Mouse (Mus musculus) heart, postnatal 25 days (tissue): ENCODE results near the gene Nr1d1. TPM values are rescaled to one million over a fixed set of nuclear protein-coding genes. Genes with fewer than 3 reads are reported as not detected.

Experiments used
- DNase-seq: peaks from one replicate; pipeline ENCODE4 v3.0.0; 2022; ENCODE audit warnings: low spot score
- intact Hi-C: fragments of 180-260 bp; cut with DNase I; formaldehyde crosslinking; loops from one replicate; pipeline ENCODE4 v1.15.1; 2025
- total RNA-seq, 2 experiments: library from RNA; stranded (reverse); gene quantifications; 2 replicates each; pipeline ENCODE4 v1.2.3; 2021

Gene Nr1d1
- total RNA-seq, 2 experiments from 2014 or later = 61.2 to 129 TPM

- no peak for DNase-seq
- intact Hi-C loops = no loop called here
Observed at GRCm38 (mm10) chr11:98761939-98762338, 13.2 kb downstream of the Nr1d1 start.

- no peak for DNase-seq
- intact Hi-C loops = loop anchor here (2.0 kb wide), 1 partner anchor 44 kb away; no protein-coding TSS in a partner anchor
Observed at GRCm38 (mm10) chr11:98756711-98757110, 18.4 kb downstream of the Nr1d1 start.

GRCm38 (mm10) chr11:98755726-98756380 lies 19.3 kb downstream of the Nr1d1 start:
- DNase-seq = no peak
- intact Hi-C loops = loop anchor here (2.0 kb wide), 1 partner anchor 43 kb away; no protein-coding TSS in a partner anchor

- DNase-seq = no peak
- intact Hi-C loops = no loop called here
Observed at GRCm38 (mm10) chr11:98754621-98755181, 20.4 kb downstream of the Nr1d1 start.

- intact Hi-C loops = no loop called here
- no peak for DNase-seq
Observed at GRCm38 (mm10) chr11:98754151-98754620, 20.9 kb downstream of the Nr1d1 start.

GRCm38 (mm10) chr11:98753264-98753663 lies 21.9 kb downstream of the Nr1d1 start:
- intact Hi-C loops = no loop called here
- no peak for DNase-seq

- intact Hi-C loops = no loop called here
Observed at GRCm38 (mm10) chr11:98752562-98753140, 22.5 kb downstream of the Nr1d1 start.

GRCm38 (mm10) chr11:98751221-98751782 lies 23.8 kb downstream of the Nr1d1 start:
- no peak for DNase-seq
- intact Hi-C loops = no loop called here

More at GRCm38 (mm10) chr11:98752562-98753140, 22.5 kb downstream of the Nr1d1 start:
- DNase-seq = no peak

- no peak for DNase-seq
- intact Hi-C loops = no loop called here
Observed at GRCm38 (mm10) chr11:98750351-98751201, 24.6 kb downstream of the Nr1d1 start.

GRCm38 (mm10) chr11:98749716-98750115 lies 25.4 kb downstream of the Nr1d1 start:
- intact Hi-C loops = no loop called here
- DNase-seq = no peak

- intact Hi-C loops = no loop called here
- DNase-seq = no peak
Observed at GRCm38 (mm10) chr11:98748506-98749416, 26.4 kb downstream of the Nr1d1 start.

GRCm38 (mm10) chr11:98747804-98748505 lies 27.2 kb downstream of the Nr1d1 start:
- no peak for DNase-seq
- intact Hi-C loops = no loop called here

- DNase-seq = peak; percentile 80
- intact Hi-C loops = no loop called here
Observed at GRCm38 (mm10) chr11:98746855-98747693, 28.1 kb downstream of the Nr1d1 start.

- DNase-seq = no peak
- intact Hi-C loops = no loop called here
Observed at GRCm38 (mm10) chr11:98745932-98746853, 28.9 kb downstream of the Nr1d1 start.

GRCm38 (mm10) chr11:98744456-98745019 lies 30.6 kb downstream of the Nr1d1 start:
- DNase-seq = no peak
- intact Hi-C loops = no loop called here
